Mouse (Mus musculus) olfactory bulb, adult 2 months (tissue): ENCODE results near the gene Nipal3.

Source experiments
- CTCF ChIP-seq: fragments of 200-500 bp; IDR thresholded peaks from 2 replicates; pipeline ENCODE4 v1.5.1; 2012; ENCODE audit warnings: low read depth, mild to moderate bottlenecking, low read length, moderate library complexity; ENCODE audit not compliant: insufficient read depth
- POLR2A ChIP-seq: fragments of 200-500 bp; IDR thresholded peaks from 2 replicates; pipeline ENCODE4 v1.6.1; 2012; ENCODE audit warnings: mild to moderate bottlenecking, low read depth, low read length, moderate library complexity; ENCODE audit not compliant: insufficient read depth

DNA sequence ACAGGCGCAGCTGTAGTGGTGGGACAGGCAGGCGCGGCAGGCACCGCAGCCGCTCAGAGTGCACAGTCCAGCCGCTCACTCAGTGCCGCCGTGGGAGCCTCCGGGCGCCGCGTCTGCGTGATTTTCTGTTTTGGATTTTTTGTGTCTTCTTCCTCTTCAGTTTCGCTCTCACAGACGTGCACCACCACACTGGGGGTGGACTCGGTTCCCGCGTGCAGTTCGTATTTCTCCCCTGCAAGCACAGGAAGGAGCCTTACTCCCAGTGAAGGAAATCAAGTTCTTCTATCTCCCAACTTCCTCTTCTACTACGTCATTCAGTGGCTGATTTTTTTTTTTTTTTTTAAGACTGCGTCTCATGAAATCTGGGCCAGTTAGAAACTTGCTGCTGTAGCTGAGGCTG is 78.5 kb downstream of the Nipal3 start:
- TF ChIP-seq POLR2A (no peak), CTCF (no peak)
